Comparison of ENCODE assay signal across 8 mouse cellular contexts in genomic region chr1:180482840-180483398, GRCm38 (mm10). TPM values are rescaled to one million over a fixed set of nuclear protein-coding genes. Genes with fewer than 3 reads are reported as not detected.
A peak's percentile ranks its signal among the peaks of the same experiment; 100 is the strongest.
DNase-seq lines count a peak whose midpoint lies in the region; ATAC-seq and TF ChIP-seq lines count a peak whose summit lies in the region.

No protein-coding gene starts in this region.

- H3K9me3 ChIP-seq in kidney, postnatal 0 days (replicated peaks; ENCODE audit: low read length) = no peaks in the 10 kb centered on the region
- no peaks in the 10 kb centered on the region for H3K9me3 ChIP-seq in embryonic facial prominence, embryonic 12.5 days
- no peaks in the 10 kb centered on the region for H3K9me3 ChIP-seq in intestine, embryonic 14.5 days (ENCODE audit: control insufficient read depth, low read length)

- no peak for TF ChIP-seq CTCF in kidney, postnatal 0 days (IDR thresholded peaks at IDR 0.05; ENCODE audit: low read depth)

- H3K4me2 ChIP-seq in kidney, postnatal 0 days (ENCODE audit: low read length) = peak overlapping the region; percentile 70
- peak overlapping the region; percentile 91 for H3K4me2 ChIP-seq in embryonic facial prominence, embryonic 12.5 days (replicated peaks)
- peak overlapping the region; percentile 66 for H3K4me2 ChIP-seq in intestine, embryonic 14.5 days (ENCODE audit: low read length)

- no peak overlapping the region for H3K27ac ChIP-seq in kidney, postnatal 0 days
- no peak overlapping the region for H3K27ac ChIP-seq in embryonic facial prominence, embryonic 12.5 days
- no peak overlapping the region for H3K27ac ChIP-seq in intestine, embryonic 14.5 days (ENCODE audit: low read depth)

- 3% methylated on average over 39 of the region's 39 CpGs for WGBS in kidney, postnatal 0 days
- 4% methylated on average over 39 of the region's 39 CpGs for WGBS in embryonic facial prominence, embryonic 12.5 days
- WGBS in intestine, embryonic 14.5 days = 5% methylated on average over 35 of the region's 39 CpGs

- 0 out of 2 replicates have a peak, but pooled peaks have one; percentile 12 for ATAC-seq in kidney, postnatal 0 days (replicated peaks; ENCODE audit: low FRiP score, low read depth)
- no peak for ATAC-seq in embryonic facial prominence, embryonic 12.5 days (ENCODE audit: insufficient number of reproducible peaks, insufficient read depth, low FRiP score, low TSS enrichment)
- peak; percentile 17; the same call in 1 of the 2 replicates for ATAC-seq in intestine, embryonic 14.5 days (replicated peaks; ENCODE audit: low FRiP score, low TSS enrichment, low read depth)

- no peaks in the 10 kb centered on the region for H3K36me3 ChIP-seq in kidney, postnatal 0 days (ENCODE audit: insufficient read depth, low read length)
- no peaks in the 10 kb centered on the region for H3K36me3 ChIP-seq in embryonic facial prominence, embryonic 12.5 days
- H3K36me3 ChIP-seq in intestine, embryonic 14.5 days (ENCODE audit: control insufficient read depth, insufficient read depth, low read length) = no peaks in the 10 kb centered on the region

- no peak for DNase-seq in kidney, postnatal 0 days (ENCODE audit: low spot score)
- DNase-seq in kidney, postnatal 36 days = no peak
- peak; percentile 57 for DNase-seq in intestine, embryonic 14.5 days (ENCODE audit: low spot score)
- peak; percentile 11 for DNase-seq in naive thymus-derived CD4-positive, alpha-beta T cell, adult 2 months (ENCODE audit: low read depth)
- no peak for DNase-seq in ovary, adult 18-20 months (ENCODE audit: low spot score)
- no peak for DNase-seq in thymus, postnatal 10 days (ENCODE audit: low spot score in 2 of 2)
- DNase-seq in c-Kit-positive CD71-positive TER-119-positive erythroid progenitor cells, embryonic 14.5 days (ENCODE audit: low spot score) = no peak

- H3K9ac ChIP-seq in kidney, postnatal 0 days (ENCODE audit: low read depth, low read length) = 0 out of 2 replicates have a peak overlapping the region, but pooled peaks have one; percentile 23
- peak overlapping the region; percentile 31; the same call in 1 of the 2 replicates for H3K9ac ChIP-seq in embryonic facial prominence, embryonic 12.5 days
- peak overlapping the region; percentile 8; the same call in 1 of the 2 replicates for H3K9ac ChIP-seq in intestine, embryonic 14.5 days (ENCODE audit: low read length)

- peaks cover 18% of the 10 kb centered on the region for H3K4me1 ChIP-seq in kidney, postnatal 0 days (replicated peaks; ENCODE audit: insufficient read depth, low read length)
- H3K4me1 ChIP-seq in embryonic facial prominence, embryonic 12.5 days = peaks cover 23% of the 10 kb centered on the region
- H3K4me1 ChIP-seq in intestine, embryonic 14.5 days (replicated peaks; ENCODE audit: control insufficient read depth, insufficient read depth, low read length) = peaks cover 7% of the 10 kb centered on the region; the same call in 1 of the 2 replicates

- H3K27me3 ChIP-seq in kidney, postnatal 0 days (ENCODE audit: insufficient read depth, low read length) = peaks cover 10% of the 10 kb centered on the region
- peaks cover 50% of the 10 kb centered on the region for H3K27me3 ChIP-seq in embryonic facial prominence, embryonic 12.5 days
- H3K27me3 ChIP-seq in intestine, embryonic 14.5 days (replicated peaks; ENCODE audit: control insufficient read depth, insufficient read depth, low read length) = peaks cover 35% of the 10 kb centered on the region

- H3K4me3 ChIP-seq in kidney, postnatal 0 days (replicated peaks; ENCODE audit: low read depth, low read length) = peak overlapping the region; percentile 35
- peak overlapping the region; percentile 46 for H3K4me3 ChIP-seq in embryonic facial prominence, embryonic 12.5 days
- H3K4me3 ChIP-seq in intestine, embryonic 14.5 days (ENCODE audit: low read depth, low read length) = peak overlapping the region; percentile 33

RNA-seq across cellular contexts. Expression of gene Stum, which starts 0.4 kb away (rescaled TPM):
- 0.64 and 1.0 TPM in 2 replicates for polyA plus RNA-seq in kidney, postnatal 0 days (2015; fragmentation: Nextera tagmentation; extraction: Ambion mirVana)
- polyA plus RNA-seq in embryonic facial prominence, embryonic 12.5 days (2016; fragmentation: Nextera tagmentation; extraction: Ambion mirVana) = 1.5 and 1.8 TPM in 2 replicates
- polyA plus RNA-seq in intestine, embryonic 14.5 days (2014; fragmentation: Nextera tagmentation; extraction: Ambion mirVana) = 1.7 and 1.9 TPM in 2 replicates

Comparison
In these comparisons a context has a peak if more than half of its experiments do, and no peak if none do; other contexts are left out.
1. DNase-seq: peak in intestine, embryonic 14.5 days (single experiment) and naive thymus-derived CD4-positive, alpha-beta T cell, adult 2 months (single experiment); none in kidney, postnatal 0 days (single experiment), kidney, postnatal 36 days (0 of 2), ovary, adult 18-20 months (single experiment), thymus, postnatal 10 days (0 of 2) and c-Kit-positive CD71-positive TER-119-positive erythroid progenitor cells, embryonic 14.5 days (single experiment).
2. Peak in every context shown above with its lines, with median percentiles within 50 percentile points of each other: H3K4me2 ChIP-seq, H3K4me3 ChIP-seq and H3K9ac ChIP-seq.